Mouse (Mus musculus) kidney, embryonic 15.5 days (tissue): ENCODE results near the gene Thoc5. TPM values are rescaled to one million over a fixed set of nuclear protein-coding genes. Genes with fewer than 3 reads are reported as not detected.

ENCODE experiments used
- ATAC-seq: fragments of 200-750 bp; cut with Nextera tagmentation; replicated peaks from 2 replicates; pipeline ENCODE4 v1.8.0; 2017; ENCODE audit warnings: moderate TSS enrichment; ENCODE audit not compliant: low FRiP score
- H3K27ac ChIP-seq: fragments of 300-500 bp; sonication (generic); 2 replicates; pipeline ENCODE4 v1.5.1; 2015; ENCODE audit warnings: mild to moderate bottlenecking, inconsistent platforms
- H3K27me3 ChIP-seq: fragments of 300-500 bp; sonication (generic); 2 replicates; pipeline ENCODE4 v1.6.1; 2015; ENCODE audit warnings: inconsistent platforms
- H3K36me3 ChIP-seq: fragments of 300-500 bp; sonication (generic); 2 replicates; pipeline ENCODE4 v1.6.1; 2015; ENCODE audit warnings: inconsistent platforms
- H3K4me1 ChIP-seq: fragments of 300-500 bp; sonication (generic); 2 replicates; pipeline ENCODE4 v1.6.1; 2015; ENCODE audit warnings: inconsistent platforms
- H3K4me2 ChIP-seq: fragments of 300-500 bp; sonication (generic); 2 replicates; pipeline ENCODE4 v1.6.1; 2015; ENCODE audit warnings: moderate library complexity, mild to moderate bottlenecking, inconsistent platforms
- H3K4me3 ChIP-seq: fragments of 300-500 bp; sonication (generic); replicated peaks from 2 replicates; pipeline ENCODE4 v1.5.1; 2015; ENCODE audit warnings: mild to moderate bottlenecking, inconsistent platforms
- H3K9ac ChIP-seq: fragments of 300-500 bp; sonication (generic); 2 replicates; pipeline ENCODE4 v1.6.1; 2015; ENCODE audit warnings: mild to moderate bottlenecking, inconsistent platforms
- H3K9me3 ChIP-seq: fragments of 300-500 bp; sonication (generic); replicated peaks from 2 replicates; pipeline ENCODE4 v1.6.1; 2016; ENCODE audit warnings: inconsistent platforms
- WGBS: fragments of 180-500 bp; shearing (Covaris S2); methylation state at CpG from one replicate; pipeline ENCODE4 v1.1.7; 2015; ENCODE audit warnings: mixed read lengths; 5-methylcytosine and 5-hydroxymethylcytosine counted together
- polyA plus RNA-seq: library from polyadenylated mRNA; unstranded; fragments of >200 nt; fragmentation: Nextera tagmentation; extraction: Ambion mirVana; gene quantifications from 2 replicates; pipeline ENCODE4 v1.2.1, GENCODE M21; 2015

Gene Thoc5
- polyA plus RNA-seq, 1 experiment from 2014 or later: 39.7 TPM

- WGBS: 27% methylated on average over 6 of the region's 6 CpGs
- no peaks in the 10 kb centered on the region for H3K27me3 ChIP-seq
Observed at GRCm38 (mm10) chr11:4963099-4963808, 68.1 kb downstream of the Thoc5 start.

GRCm38 (mm10) chr11:4966325-4966724 is 71.2 kb downstream of the Thoc5 start:
- Histone ChIP-seq H3K4me3 (no peak overlapping the region), H3K4me1 (no peaks in the 10 kb centered on the region), H3K9me3 (no peaks in the 10 kb centered on the region), H3K27me3 (no peaks in the 10 kb centered on the region), H3K36me3 (no peaks in the 10 kb centered on the region), H3K9ac (no peak overlapping the region), H3K4me2 (no peak overlapping the region), H3K27ac (no peak overlapping the region)
- 45% methylated on average over 2 of the region's 2 CpGs for WGBS
- ATAC-seq: no peak

More at GRCm38 (mm10) chr11:4963099-4963808, 68.1 kb downstream of the Thoc5 start:
- no peak for ATAC-seq
- no peak overlapping the region for H3K27ac ChIP-seq
- no peak overlapping the region for H3K4me3 ChIP-seq
- H3K36me3 ChIP-seq: no peaks in the 10 kb centered on the region
- no peak overlapping the region for H3K4me2 ChIP-seq
- no peaks in the 10 kb centered on the region for H3K4me1 ChIP-seq
- H3K9ac ChIP-seq: no peak overlapping the region
- H3K9me3 ChIP-seq: no peaks in the 10 kb centered on the region

- H3K27ac ChIP-seq: no peak overlapping the region
- H3K27me3 ChIP-seq: no peaks in the 10 kb centered on the region
- WGBS: 62% methylated on average over 5 of the region's 5 CpGs
- H3K4me1 ChIP-seq: no peaks in the 10 kb centered on the region
- no peak overlapping the region for H3K9ac ChIP-seq
- no peaks in the 10 kb centered on the region for H3K36me3 ChIP-seq
- no peak overlapping the region for H3K4me3 ChIP-seq
- no peak for ATAC-seq
- H3K9me3 ChIP-seq: no peaks in the 10 kb centered on the region
- H3K4me2 ChIP-seq: no peak overlapping the region
Observed at GRCm38 (mm10) chr11:4966888-4967287, 71.8 kb downstream of the Thoc5 start.

DNA sequence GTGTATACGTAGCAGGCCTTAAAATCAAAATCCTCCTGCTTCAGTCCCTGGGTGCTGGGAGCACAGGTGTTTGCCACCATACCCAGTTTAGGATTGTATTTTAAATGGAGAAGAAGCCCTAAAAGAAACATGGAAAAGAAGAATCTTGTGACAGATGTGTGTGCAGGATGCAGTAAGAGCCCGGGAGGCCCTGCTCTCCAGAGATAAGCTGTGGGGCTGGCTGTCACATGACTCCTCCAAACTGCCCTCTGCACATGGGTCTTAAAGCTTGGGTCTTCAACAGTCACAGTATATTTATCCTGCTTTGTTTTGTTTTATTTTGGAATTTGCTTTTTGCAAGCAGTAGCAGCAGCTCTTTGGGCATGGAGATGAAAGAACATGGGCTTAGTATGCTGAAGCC is 72.4 kb downstream of the Thoc5 start:
- H3K4me2 ChIP-seq: no peak overlapping the region
- H3K36me3 ChIP-seq: no peaks in the 10 kb centered on the region
- WGBS: 47% methylated on average over 2 of the region's 2 CpGs
- no peaks in the 10 kb centered on the region for H3K4me1 ChIP-seq
- no peak for ATAC-seq
- no peak overlapping the region for H3K4me3 ChIP-seq
- H3K27me3 ChIP-seq: no peaks in the 10 kb centered on the region
- H3K9me3 ChIP-seq: no peaks in the 10 kb centered on the region
- no peak overlapping the region for H3K27ac ChIP-seq
- no peak overlapping the region for H3K9ac ChIP-seq

- H3K27me3 ChIP-seq: no peaks in the 10 kb centered on the region
- H3K9me3 ChIP-seq: no peaks in the 10 kb centered on the region
- no peak overlapping the region for H3K9ac ChIP-seq
- WGBS: 54% methylated on average over 10 of the region's 10 CpGs
- no peak overlapping the region for H3K4me3 ChIP-seq
- no peak overlapping the region for H3K4me2 ChIP-seq
- H3K27ac ChIP-seq: no peak overlapping the region
- H3K36me3 ChIP-seq: no peaks in the 10 kb centered on the region
- 0 out of 2 replicates have a peak, but pooled peaks cover under 1% of the 10 kb centered on the region for H3K4me1 ChIP-seq
- ATAC-seq: no peak
Observed at GRCm38 (mm10) chr11:4968376-4968775, 73.3 kb downstream of the Thoc5 start.

DNA sequence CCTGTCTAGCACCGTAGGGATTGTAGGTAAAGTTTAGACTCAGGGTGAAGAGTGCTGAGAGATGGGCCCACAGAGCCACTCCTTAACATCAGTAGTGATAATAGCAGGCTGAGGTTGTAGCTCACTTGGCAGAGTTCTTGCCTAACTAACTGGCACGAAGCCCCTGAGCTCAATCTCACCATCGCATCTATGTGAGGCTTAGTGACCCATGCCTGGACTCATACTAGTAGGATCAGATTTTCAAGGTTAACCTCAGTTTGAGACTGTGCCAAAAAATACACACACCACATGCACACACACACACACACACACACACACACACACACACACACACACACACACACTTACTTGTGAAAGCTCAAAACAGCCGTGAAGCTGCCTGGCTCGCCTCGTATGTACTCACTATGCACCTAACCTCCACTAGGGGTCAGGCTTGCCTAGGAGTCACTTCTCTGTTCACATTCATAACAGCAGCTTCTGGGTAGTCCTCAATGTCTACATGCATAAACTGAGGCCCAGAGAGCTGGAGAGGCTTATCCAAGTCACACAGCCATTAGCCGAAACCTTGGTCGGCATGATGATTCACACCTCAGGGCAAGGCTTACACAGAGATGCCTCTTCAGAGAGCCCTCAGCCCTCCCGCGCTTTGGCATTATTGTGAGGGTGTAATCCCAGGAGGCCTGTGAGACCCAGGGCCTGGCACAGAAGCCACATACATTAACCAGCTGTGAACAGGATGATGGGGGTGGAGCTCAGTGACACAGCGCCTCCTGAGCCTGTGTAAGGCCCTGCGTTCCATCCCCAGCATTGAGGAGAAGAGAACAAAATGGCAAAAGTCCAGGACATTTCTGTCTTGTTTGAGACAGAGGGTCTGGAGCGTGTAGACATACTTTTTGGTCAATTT is 78.1 kb downstream of the Thoc5 start:
- WGBS: 58% methylated on average over 13 of the region's 13 CpGs
- ATAC-seq: no peak
- no peaks in the 10 kb centered on the region for H3K27me3 ChIP-seq
- H3K9me3 ChIP-seq: no peaks in the 10 kb centered on the region
- H3K4me2 ChIP-seq: no peak overlapping the region
- H3K27ac ChIP-seq: 0 out of 2 replicates have a peak overlapping the region, but pooled peaks have one; percentile 30
- no peaks in the 10 kb centered on the region for H3K36me3 ChIP-seq
- no peak overlapping the region for H3K9ac ChIP-seq
- H3K4me3 ChIP-seq: no peak overlapping the region
- 0 out of 2 replicates have a peak, but pooled peaks cover 3% of the 10 kb centered on the region for H3K4me1 ChIP-seq

- WGBS: 95% methylated on average over 2 of the region's 2 CpGs
- Histone ChIP-seq H3K27ac (peak overlapping the region; percentile 63; the same call in 1 of the 2 replicates), H3K36me3 (no peaks in the 10 kb centered on the region), H3K9ac (no peak overlapping the region), H3K4me3 (no peak overlapping the region), H3K4me2 (no peak overlapping the region), H3K27me3 (no peaks in the 10 kb centered on the region), H3K4me1 (0 out of 2 replicates have a peak, but pooled peaks cover 3% of the 10 kb centered on the region), H3K9me3 (no peaks in the 10 kb centered on the region)
- no peak for ATAC-seq
Observed at GRCm38 (mm10) chr11:4973871-4974256, 78.7 kb downstream of the Thoc5 start.

DNA sequence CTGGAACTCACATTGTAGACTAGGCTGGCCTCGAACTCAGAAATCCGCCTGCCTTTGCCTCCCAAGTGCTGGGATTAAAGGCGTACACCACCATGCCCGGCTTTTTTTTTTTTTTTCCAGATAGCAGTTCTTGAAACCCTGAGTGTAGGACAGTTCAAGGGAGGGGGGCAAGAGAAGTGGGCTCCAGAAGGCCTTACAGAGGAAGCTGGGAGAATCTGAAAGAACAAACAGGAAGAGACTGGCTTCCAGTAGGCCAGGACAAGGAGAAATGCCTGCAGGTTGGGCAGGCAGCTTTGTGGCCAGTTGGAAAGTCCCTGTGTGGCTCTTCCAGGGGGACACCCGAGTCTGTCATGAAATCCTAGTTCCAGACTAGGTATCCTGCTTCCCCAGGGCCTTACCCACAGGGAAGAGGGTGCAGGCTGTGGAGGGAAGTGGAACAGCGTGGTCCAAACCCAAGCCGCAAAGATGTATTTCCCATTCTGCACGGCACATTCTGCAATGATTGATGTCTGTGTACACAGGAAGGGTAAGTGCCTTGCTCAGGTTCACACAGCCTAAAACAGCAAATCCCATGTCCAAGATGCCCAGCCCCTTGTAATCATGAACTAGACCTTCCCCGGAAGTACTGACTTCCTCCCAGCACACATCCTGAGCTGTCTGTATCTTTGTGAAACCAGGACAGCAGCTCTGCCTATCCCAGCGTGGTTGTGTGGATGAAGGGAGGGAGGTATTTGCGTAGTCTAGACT is 79.4 kb downstream of the Thoc5 start:
- H3K4me1 ChIP-seq: 0 out of 2 replicates have a peak, but pooled peaks cover 3% of the 10 kb centered on the region
- no peak for ATAC-seq
- peak overlapping the region; percentile 63 for H3K27ac ChIP-seq
- H3K9me3 ChIP-seq: no peaks in the 10 kb centered on the region
- H3K4me3 ChIP-seq: no peak overlapping the region
- H3K9ac ChIP-seq: no peak overlapping the region
- 66% methylated on average over 11 of the region's 11 CpGs for WGBS
- H3K4me2 ChIP-seq: no peak overlapping the region
- H3K36me3 ChIP-seq: no peaks in the 10 kb centered on the region
- H3K27me3 ChIP-seq: no peaks in the 10 kb centered on the region

- Histone ChIP-seq H3K27ac (peak overlapping the region; percentile 63; the same call in 1 of the 2 replicates), H3K27me3 (no peaks in the 10 kb centered on the region; the same call in 1 of the 2 replicates), H3K4me3 (no peak overlapping the region), H3K9me3 (no peaks in the 10 kb centered on the region), H3K9ac (no peak overlapping the region), H3K4me1 (0 out of 2 replicates have a peak, but pooled peaks cover 3% of the 10 kb centered on the region), H3K36me3 (no peaks in the 10 kb centered on the region), H3K4me2 (peak overlapping the region; percentile 42)
- WGBS: 4% methylated on average over 14 of the region's 14 CpGs
- 0 out of 2 replicates have a peak, but pooled peaks have one; percentile 29 for ATAC-seq
Observed at GRCm38 (mm10) chr11:4975623-4976022, 80.5 kb downstream of the Thoc5 start.
